In genomic region chr9:65371756-65372155, GRCm38 (mm10) we compare ENCODE assay signal across 21 mouse cellular contexts. TPM values are rescaled to one million over a fixed set of nuclear protein-coding genes. Genes with fewer than 3 reads are reported as not detected.
"Had no signal": no experiment of that assay in that cellular context is flagged by ENCODE, and none has a peak within 500 bp of the region (broad histone marks: within the 10 kb centered on the region; RNA-seq: fewer than 3 reads in every experiment).

No protein-coding gene starts in this region.

- H3K9me3 ChIP-seq: limb, embryonic 10.5 days; limb, embryonic 13.5 days; liver, embryonic 12.5 days; liver, embryonic 15.5 days; lung, embryonic 15.5 days; megakaryocyte, embryonic 14.5 days; midbrain, embryonic 10.5 days; midbrain, embryonic 13.5 days; neural tube, embryonic 13.5 days had no signal

- ATAC-seq: liver, embryonic 12.5 days; midbrain, embryonic 13.5 days; midbrain, embryonic 16.5 days had no signal

- H3K36me3 ChIP-seq: liver, embryonic 15.5 days; lung, embryonic 15.5 days had no signal

- H3K4me1 ChIP-seq: limb, embryonic 13.5 days; liver, embryonic 12.5 days; liver, embryonic 15.5 days had no signal

- DNase-seq: retina, postnatal 1 day; right cerebral cortex, postnatal 25 days had no signal

- H3K4me3 ChIP-seq: layer of hippocampus, adult 2 months; limb, embryonic 10.5 days; limb, embryonic 13.5 days; liver, embryonic 12.5 days; liver, embryonic 15.5 days; lung, embryonic 15.5 days; megakaryocyte, embryonic 14.5 days; midbrain, embryonic 10.5 days; midbrain, embryonic 13.5 days; myocyte; neural tube, embryonic 13.5 days had no signal

- H3K27ac ChIP-seq: kidney, postnatal 0 days; layer of hippocampus, adult 2 months; limb, embryonic 10.5 days; limb, embryonic 13.5 days; liver, embryonic 12.5 days; liver, embryonic 15.5 days; lung, embryonic 15.5 days; midbrain, embryonic 10.5 days; midbrain, embryonic 13.5 days; neural tube, embryonic 13.5 days; stomach, postnatal 0 days had no signal

- H3K9ac ChIP-seq: limb, embryonic 13.5 days; liver, embryonic 12.5 days; liver, embryonic 15.5 days; lung, embryonic 15.5 days; midbrain, embryonic 13.5 days; neural tube, embryonic 13.5 days had no signal

RNA-seq across cellular contexts. Expression of gene Ubap1l, which starts 10.9 kb away (rescaled TPM):
- total RNA-seq: monocyte, adult 5-6 weeks had no signal

RNA-seq across cellular contexts. Expression of gene Kbtbd13, which starts 19.7 kb away (rescaled TPM):
- total RNA-seq: monocyte, adult 5-6 weeks; neutrophil, adult 5-6 weeks had no signal

RNA-seq across cellular contexts. Expression of gene Rasl12, which starts 26.6 kb away (rescaled TPM):
- total RNA-seq: neutrophil, adult 5-6 weeks had no signal

RNA-seq across cellular contexts. Expression of gene Slc51b, which starts 51.0 kb away (rescaled TPM):
- total RNA-seq: layer of hippocampus, adult 2 months; layer of hippocampus, postnatal 25 days; left cerebral cortex, adult 18-20 months; left cerebral cortex, postnatal 25 days; monocyte, adult 5-6 weeks; neutrophil, adult 5-6 weeks had no signal
